Mouse (Mus musculus) neutrophil, adult 59 days (primary cell): ENCODE data around the gene Cul7. TPM values are rescaled to one million over a fixed set of nuclear protein-coding genes. Genes with fewer than 3 reads are reported as not detected.

Source experiments
- total RNA-seq, 2 experiments: library from RNA; stranded (reverse); gene quantifications; 1 replicate in 1 of 2; 2 replicates in 1 of 2; pipeline ENCODE4 v1.2.4; 2023

Gene Cul7
- total RNA-seq, result 1 to 10 TPM; 3.5 to 3.6 TPM

DNA sequence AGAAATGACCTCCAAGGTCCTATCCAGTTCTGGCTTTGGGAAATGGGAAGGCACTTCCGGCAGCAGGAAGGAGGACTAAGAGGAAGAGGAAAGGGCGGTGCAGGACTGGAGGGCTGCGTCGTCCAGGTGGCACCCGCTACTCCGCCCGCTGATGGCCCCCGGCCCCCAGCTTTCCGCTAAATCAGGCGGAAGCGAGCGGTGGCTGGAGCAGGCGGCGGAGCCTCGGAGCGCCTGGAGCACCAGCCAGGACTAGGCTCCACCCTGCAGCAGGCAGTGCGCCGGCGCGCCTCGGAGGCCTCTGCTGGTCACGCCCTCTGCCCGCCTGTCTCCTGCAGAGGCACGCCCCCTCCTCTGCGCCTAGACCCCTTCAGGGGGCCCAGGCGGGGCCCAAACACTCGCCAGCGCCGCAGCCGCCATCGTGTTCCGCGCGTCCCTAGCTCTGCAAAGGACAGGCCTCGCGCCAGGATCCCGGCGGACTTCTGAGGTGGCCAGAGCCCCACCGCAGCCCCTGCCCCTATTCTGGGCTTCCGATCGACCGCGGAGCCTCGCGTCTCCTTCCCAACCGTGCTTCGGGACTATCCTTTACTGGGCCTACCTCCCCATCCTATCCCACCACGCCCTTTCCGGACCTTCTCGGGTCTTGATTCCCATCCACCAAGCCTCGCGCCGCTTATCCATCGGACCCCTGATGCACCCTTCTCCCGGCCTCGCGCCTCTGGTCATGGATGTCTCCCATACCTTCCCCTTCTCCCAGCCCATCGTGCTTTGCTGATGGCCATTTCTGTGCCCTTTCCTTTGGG is at the start of gene Cul7:
Gene Cul7, plus strand, starts transcription at position 106 of the 800 bp plus-strand sequence.

DNA sequence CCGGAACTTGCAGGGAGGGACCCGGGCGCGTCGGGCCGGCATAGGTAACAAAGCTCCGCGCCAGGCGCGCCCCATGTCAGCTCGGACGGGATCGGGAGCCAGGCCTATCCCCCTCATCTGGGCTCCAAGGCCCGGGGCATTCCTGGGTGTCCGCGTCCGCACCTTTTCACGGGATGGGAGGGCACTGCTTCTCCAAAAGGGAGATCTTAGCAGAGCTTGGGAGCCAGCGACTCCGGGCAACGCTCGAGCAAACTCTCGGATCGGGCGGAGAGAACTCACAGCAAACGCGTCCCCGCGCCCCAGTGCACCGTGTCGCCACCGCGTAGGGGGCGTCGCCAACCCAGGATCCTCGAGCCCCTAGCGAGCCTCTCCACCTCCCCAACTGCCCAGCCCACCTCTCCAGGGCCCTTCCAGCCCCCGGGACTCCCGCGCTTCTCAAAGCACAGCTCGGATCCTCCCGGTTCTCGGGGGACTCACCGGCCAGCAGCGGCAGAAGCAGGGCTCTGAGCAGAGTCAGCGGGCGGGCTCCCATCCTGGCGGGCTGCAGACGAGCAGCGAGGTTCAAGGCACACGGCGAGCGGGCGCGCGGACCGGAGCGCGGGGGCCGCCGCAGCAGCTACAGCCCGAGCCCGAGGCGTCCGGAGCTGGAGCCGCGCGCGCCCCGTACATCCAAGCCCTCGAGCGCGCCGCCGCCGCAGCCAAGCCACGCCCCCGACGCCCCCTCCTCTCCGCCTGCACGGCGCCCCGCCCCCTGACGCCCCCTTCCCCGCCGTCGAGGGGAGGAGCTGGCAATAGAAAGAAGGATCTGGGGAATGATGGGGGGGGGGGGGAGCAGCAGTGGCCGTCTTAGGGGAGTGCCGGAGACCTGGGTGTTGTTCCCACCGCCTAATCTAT is 21.1 kb upstream of the Cul7 start, which contains the start of gene Ptk7:
Gene Ptk7, minus strand, starts transcription at position 714 of the 894 bp plus-strand sequence.

DNA sequence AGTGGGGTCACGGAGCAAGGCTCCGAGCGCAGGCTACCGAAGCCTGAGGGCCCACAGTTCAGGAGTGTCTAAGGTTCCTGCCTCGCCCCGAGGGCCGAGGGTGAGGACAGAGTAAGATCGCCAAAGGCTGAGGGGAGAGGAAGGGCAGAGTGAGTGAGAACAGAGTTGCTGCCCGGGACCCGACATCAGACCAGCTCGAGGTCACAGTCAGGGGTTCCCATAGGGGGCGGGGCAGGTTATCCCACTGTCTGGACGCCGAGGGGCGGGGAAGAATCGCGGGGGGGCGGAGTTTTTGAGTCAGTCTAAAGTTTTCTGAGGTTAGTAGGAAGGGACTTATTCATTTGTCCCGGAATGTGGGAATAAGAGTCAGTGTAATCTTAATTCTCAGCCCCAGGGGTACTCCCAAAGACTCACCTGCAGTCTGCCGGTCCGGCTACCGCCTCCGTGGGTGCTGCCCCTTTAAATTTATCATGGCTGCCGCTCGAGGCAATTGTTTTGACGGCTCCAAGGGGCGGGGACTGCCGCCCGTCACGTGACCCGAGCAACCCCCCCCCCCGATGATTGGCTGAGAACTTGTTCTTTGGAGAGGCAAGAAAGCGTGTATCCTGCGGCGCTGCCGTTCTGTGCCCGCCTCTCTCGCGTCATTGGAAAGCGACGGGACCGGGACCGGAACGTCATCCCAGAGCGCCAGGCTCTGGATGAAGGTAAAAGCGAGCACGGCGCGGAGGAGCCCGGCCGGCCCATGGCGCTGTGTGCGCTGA is 4.4 kb upstream of the Cul7 start, which contains the start of the genes Klc4 and Mrpl2:
Gene Klc4, minus strand, starts transcription at position 462 of the 761 bp plus-strand sequence.
Gene Mrpl2, plus strand, starts transcription at position 669 of the 761 bp plus-strand sequence.

DNA sequence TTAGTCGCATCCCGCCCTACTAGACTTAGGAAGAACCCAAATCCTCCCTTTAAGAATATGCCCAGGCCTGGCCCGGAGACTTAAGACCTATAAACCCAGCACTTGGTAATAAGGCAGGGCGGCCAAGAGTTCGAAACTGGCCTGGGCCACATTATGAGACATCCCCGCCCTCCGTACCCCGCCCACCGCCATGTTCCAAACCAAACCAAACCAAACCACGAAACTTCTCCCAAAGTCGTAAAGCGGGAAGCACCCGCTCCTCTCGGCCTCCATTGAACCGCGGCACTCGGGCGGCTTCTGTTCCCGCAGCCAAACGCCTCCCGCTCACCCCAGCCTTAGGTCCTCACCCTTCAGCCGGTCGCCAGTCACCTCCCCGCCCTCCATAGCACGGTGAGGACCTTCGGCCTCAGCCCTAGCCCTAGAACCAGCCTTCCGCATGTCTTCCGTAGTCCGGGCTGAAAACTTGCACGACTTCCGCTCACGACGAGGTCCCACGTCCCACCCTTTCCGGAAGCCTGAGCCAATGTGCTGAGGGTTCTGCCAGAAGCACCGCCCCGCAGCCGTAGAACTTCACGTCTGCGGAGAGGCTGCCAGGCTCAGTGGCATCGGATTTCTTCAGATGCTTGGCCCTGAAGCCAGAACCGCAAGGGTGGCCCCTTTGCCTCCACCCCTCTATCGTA is 23.9 kb downstream of the Cul7 start, which contains the start of gene Rrp36:
Gene Rrp36, minus strand, starts transcription at position 503 of the 680 bp plus-strand sequence.

DNA sequence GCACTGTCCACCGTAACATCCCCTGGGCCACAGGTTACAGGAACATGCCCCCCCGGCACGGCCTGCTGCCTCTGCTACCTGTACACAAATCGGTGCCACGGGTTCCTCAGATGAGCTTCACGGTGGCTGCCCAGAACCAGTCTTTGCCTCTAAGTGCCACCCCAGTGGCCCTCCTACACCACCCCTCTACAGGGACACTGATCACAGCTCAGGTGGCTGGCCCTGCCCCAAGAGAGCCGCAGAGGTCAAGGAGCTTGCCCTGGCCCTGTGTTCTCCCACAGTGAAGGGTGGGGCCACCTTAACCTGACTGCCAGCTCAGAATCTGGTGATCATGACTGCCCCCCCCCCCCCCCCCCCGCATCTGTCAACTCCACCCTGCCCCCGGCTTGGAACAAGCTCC is 28.3 kb downstream of the Cul7 start, which contains the start of gene Mea1:
Gene Mea1, plus strand, starts transcription at position 378 of the 400 bp plus-strand sequence.

DNA sequence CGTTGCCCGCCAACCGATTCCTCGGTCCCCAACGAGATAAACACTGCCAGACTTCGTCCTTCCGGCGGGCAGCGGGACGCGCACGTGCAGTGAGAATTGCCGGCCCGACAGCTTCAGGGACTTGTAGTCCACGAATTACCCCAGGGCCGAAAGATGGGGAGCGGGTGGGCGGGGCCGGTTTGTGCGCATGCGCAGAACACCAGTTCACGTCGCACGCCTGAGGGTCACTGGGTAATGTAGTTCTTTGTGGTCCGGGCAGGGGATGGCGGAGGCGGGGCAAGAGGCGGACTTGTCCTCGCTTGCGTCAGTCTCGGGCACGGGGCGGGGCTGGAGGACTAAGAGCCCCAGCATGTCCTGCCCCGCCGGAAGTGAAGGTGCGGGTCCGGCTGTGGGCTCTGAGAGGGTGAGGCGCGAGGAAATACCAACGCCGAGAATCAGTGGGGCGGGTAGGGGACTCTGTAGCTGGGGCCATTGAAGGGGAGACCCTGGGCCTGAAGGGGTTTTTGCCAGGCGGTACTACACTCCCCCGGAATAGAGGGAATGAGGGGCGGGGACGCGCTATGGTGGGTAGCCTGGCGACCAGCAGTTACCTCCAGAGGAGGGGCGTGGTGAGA is 30.7 kb downstream of the Cul7 start, which contains the start of gene Klhdc3:
Gene Klhdc3, minus strand, starts transcription at position 155 of the 614 bp plus-strand sequence.

DNA sequence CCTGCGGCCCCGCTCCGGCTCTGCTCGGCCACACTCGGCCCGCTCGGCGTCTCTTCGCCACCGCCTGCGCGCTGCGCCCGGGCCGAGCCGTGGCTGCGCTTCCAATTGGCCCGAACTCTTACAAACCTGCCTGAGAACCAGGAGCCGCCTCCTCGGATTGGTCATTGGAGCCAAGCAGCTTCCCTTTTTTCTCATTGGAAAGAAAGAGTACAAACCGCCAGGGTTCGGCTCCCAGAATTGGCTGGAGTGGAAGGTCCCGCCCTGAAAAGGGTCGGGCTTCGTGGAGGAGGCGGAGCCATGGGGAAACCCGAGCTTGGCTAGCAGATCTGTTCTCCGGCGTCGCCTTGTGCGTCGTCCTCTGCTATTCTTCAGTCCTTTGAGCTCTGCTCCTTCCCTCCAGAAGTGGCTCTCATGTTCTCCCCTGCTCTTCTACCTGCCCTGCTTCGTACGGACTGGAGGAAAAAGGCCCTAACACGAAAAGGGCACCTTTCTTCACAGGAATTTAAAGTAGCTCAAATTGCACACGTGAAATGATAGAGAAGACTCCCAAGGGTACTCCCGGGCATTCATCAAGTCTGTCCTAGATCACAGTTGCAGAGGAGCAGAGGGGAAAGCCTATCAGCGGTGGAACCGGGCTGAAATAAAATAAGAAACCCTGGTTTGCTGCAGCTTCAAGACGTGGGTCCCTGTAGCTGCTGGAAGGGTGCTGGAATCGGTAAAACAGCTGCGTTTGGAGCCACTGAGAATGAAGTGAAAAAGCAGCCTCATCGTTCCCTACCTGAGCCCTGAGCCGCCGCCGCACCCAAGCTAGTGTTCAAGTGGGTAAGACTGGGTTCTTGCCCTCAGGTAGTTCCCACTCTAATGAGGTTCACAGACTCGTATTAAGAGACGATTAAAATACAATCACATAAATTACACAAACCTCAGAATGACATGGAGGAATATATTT is 55.0 kb downstream of the Cul7 start, which contains the start of gene Ppp2r5d:
Gene Ppp2r5d, minus strand, starts transcription at position 225 of the 949 bp plus-strand sequence.

DNA sequence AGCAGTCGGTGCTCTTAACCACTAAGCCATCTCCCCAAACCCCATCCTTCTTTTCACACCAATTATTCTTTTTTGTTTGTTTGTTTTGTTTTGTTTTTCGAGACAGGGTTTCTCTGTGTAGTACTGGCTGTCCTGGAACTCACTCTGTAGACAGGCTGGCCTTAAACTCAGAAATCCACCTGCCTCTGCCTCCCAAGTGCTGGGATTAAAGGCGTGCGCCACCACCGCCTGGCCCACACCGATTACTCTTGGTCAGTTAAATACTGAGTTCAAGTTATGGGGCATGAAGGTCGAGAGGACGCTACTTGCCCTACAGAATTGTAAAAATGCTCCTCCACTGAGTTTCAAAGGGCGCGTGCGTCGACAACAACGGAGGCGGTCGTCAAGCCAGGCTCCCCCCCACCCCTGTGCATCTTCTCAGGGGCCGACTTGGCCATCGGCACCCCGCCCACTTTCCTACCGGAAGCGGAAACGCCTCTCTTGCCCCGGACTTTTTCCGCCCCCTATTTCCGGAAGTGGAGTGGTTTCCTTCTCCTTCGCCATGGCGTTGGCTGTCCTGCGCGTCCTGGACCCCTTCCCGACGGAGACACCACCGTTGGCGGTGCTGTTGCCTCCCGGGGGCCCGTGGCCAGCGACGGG is 60.9 kb downstream of the Cul7 start, which contains the start of gene Pex6:
Gene Pex6, plus strand, starts transcription at position 505 of the 639 bp plus-strand sequence.

Other genes starting within 250 kb of the Cul7 start
- gene Crip3, start 221.4 kb upstream of the Cul7 start, total RNA-seq, result not detected
- gene Slc22a7, start 211.9 kb upstream of the Cul7 start, total RNA-seq, result not detected
- not detected for gene Ttbk1, start 162.7 kb upstream of the Cul7 start, total RNA-seq
- 1 to 10 TPM; 3.7 to 5.4 TPM for gene Dnph1, start 153.6 kb upstream of the Cul7 start, total RNA-seq
- gene Cul9, start 103.9 kb upstream of the Cul7 start, total RNA-seq, result 1 to 10 TPM; 3.3 to 4.3 TPM
- gene Srf, start 94.2 kb upstream of the Cul7 start, total RNA-seq, result 10 to 100 TPM; 51.5 to 56.3 TPM
- gene Ptk7, start 20.8 kb upstream of the Cul7 start, total RNA-seq, result under 1 TPM; 0.33 to 0.57 TPM
- gene Klc4, start 4.3 kb upstream of the Cul7 start, total RNA-seq, result 10 to 100 TPM; 22.9 to 26.0 TPM
- 10 to 100 TPM; 22.4 to 22.6 TPM for gene Mrpl2, start 4.1 kb upstream of the Cul7 start, total RNA-seq
- 10 to 100 TPM; 13.3 to 16.9 TPM for gene Rrp36, start 24.0 kb downstream of the Cul7 start, total RNA-seq
- 10 to 100 TPM; 41.6 to 50.6 TPM for gene Mea1, start 28.5 kb downstream of the Cul7 start, total RNA-seq
- 10 to 100 TPM; 48.5 to 51.8 TPM for gene Klhdc3, start 30.6 kb downstream of the Cul7 start, total RNA-seq
- gene Ppp2r5d, start 54.8 kb downstream of the Cul7 start, total RNA-seq, result 10 to 100 TPM; 24.7 to 30.7 TPM
- 10 to 100 TPM; 19.7 to 20.7 TPM for gene Pex6, start 61.1 kb downstream of the Cul7 start, total RNA-seq
- 1 to 10 TPM; 3.2 to 4.0 TPM for gene Gnmt, start 78.8 kb downstream of the Cul7 start, total RNA-seq
- 100 to 1,000 TPM in 1 of 2 experiments, 10 to 100 TPM in 1; 84.1 to 101 TPM for gene Cnpy3, start 101.9 kb downstream of the Cul7 start, total RNA-seq
- not detected for gene Ptcra, start 113.4 kb downstream of the Cul7 start, total RNA-seq
- gene 2310039H08Rik, start 122.3 kb downstream of the Cul7 start, total RNA-seq, result 10 to 100 TPM in 1 of 2 experiments, 1 to 10 TPM in 1; 9.7 to 10.0 TPM
- gene Rpl7l1, start 132.3 kb downstream of the Cul7 start, total RNA-seq, result 10 to 100 TPM; 39.7 to 45.5 TPM
- 10 to 100 TPM; 33.6 to 43.1 TPM for gene Bicral, start 208.1 kb downstream of the Cul7 start, total RNA-seq
- gene Tbcc, start 240.3 kb downstream of the Cul7 start, total RNA-seq, result 10 to 100 TPM; 12.2 to 13.9 TPM